Comparison of ENCODE assay signal across 24 mouse cellular contexts in genomic region chr16:84982589-84982988, GRCm38 (mm10).
DNase-seq lines count a peak whose midpoint lies in the region; ATAC-seq and TF ChIP-seq lines count a peak whose summit lies in the region.
"Had no signal": no experiment of that assay in that cellular context is flagged by ENCODE, and none has a peak within 500 bp of the region (broad histone marks: within the 10 kb centered on the region; RNA-seq: fewer than 3 reads in every experiment).

No protein-coding gene starts in this region.

- 68% methylated on average over 3 of the region's 3 CpGs for WGBS in lung, embryonic 14.5 days

- ATAC-seq in lung, embryonic 14.5 days (ENCODE audit: insufficient read depth), result no peak
- ATAC-seq: hindbrain, postnatal 0 days had no signal

- no peaks in the 10 kb centered on the region for H3K27me3 ChIP-seq in lung, embryonic 14.5 days (ENCODE audit: insufficient read depth, low read length)
- H3K27me3 ChIP-seq: CH12.LX; embryonic facial prominence, embryonic 15.5 days; forebrain, embryonic 15.5 days; heart, embryonic 15.5 days; hindbrain, embryonic 13.5 days; Patski had no signal

- H3K9ac ChIP-seq in lung, embryonic 14.5 days, result no peak overlapping the region
- H3K9ac ChIP-seq: embryonic facial prominence, embryonic 15.5 days; forebrain, embryonic 15.5 days; heart, embryonic 15.5 days; hindbrain, embryonic 13.5 days had no signal

- 0 out of 2 replicates have a peak, but pooled peaks cover 11% of the 10 kb centered on the region for H3K4me1 ChIP-seq in lung, embryonic 14.5 days (ENCODE audit: insufficient read depth)
- H3K4me1 ChIP-seq: embryonic facial prominence, embryonic 15.5 days had no signal

- H3K4me2 ChIP-seq in lung, embryonic 14.5 days, result no peak overlapping the region
- H3K4me2 ChIP-seq: embryonic facial prominence, embryonic 15.5 days; forebrain, embryonic 15.5 days; heart, embryonic 11.5 days; heart, embryonic 15.5 days; hindbrain, embryonic 13.5 days had no signal

- intact Hi-C loops in left cerebral cortex, adult 2 months (cut with DNase I), result no loop called here

- peaks cover 12% of the 10 kb centered on the region; the same call in 1 of the 2 replicates for H3K36me3 ChIP-seq in lung, embryonic 14.5 days (ENCODE audit: insufficient read depth)

- no peak overlapping the region for H3K4me3 ChIP-seq in lung, embryonic 14.5 days (ENCODE audit: low read depth, low read length)
- H3K4me3 ChIP-seq in left cerebral cortex, adult 2 months, result no peak overlapping the region
- H3K4me3 ChIP-seq: embryonic facial prominence, embryonic 15.5 days; erythroblast, embryonic 14.5 days; forebrain, embryonic 10.5 days; forebrain, embryonic 15.5 days; heart, adult 2 months; heart, embryonic 15.5 days; hindbrain, embryonic 13.5 days had no signal

- no peaks in the 10 kb centered on the region for H3K9me3 ChIP-seq in lung, embryonic 14.5 days (ENCODE audit: low read depth, low read length)
- H3K9me3 ChIP-seq: embryonic facial prominence, embryonic 15.5 days; forebrain, embryonic 10.5 days; forebrain, embryonic 15.5 days; heart, embryonic 15.5 days; hindbrain, embryonic 13.5 days had no signal

- no peak for TF ChIP-seq CTCF in lung, embryonic 14.5 days (IDR thresholded peaks at IDR 0.05; ENCODE audit: low read depth)
- no peak for TF ChIP-seq CTCF in left cerebral cortex, adult 2 months (IDR thresholded peaks at IDR 0.05)

- H3K27ac ChIP-seq in lung, embryonic 14.5 days (ENCODE audit: low read depth), result no peak overlapping the region
- no peak overlapping the region; the same call in 1 of the 2 replicates for H3K27ac ChIP-seq in left cerebral cortex, adult 2 months
- H3K27ac ChIP-seq: embryonic facial prominence, embryonic 15.5 days; forebrain, embryonic 10.5 days; forebrain, embryonic 15.5 days; heart, adult 2 months; heart, embryonic 15.5 days; hindbrain, embryonic 13.5 days; hindbrain, postnatal 0 days had no signal

- DNase-seq in lung, embryonic 14.5 days, result peak; percentile 26
- DNase-seq in lung, postnatal 14 days, result no peak
- DNase-seq in T-cell, adult 2 months (ENCODE audit: low spot score), result peak; percentile 54
- peak; percentile 76 for DNase-seq in naive thymus-derived CD4-positive, alpha-beta T cell, adult 2 months (ENCODE audit: low read depth)
- DNase-seq in left cerebral cortex, adult 2 months (ENCODE audit: extremely low spot score in 1 of 2, low spot score in 2 of 2), result no peak
- no peak for DNase-seq in left cerebral cortex, adult 9 months (ENCODE audit: low spot score in 2 of 2)
- DNase-seq: adrenal gland, adult 8-10 months; adrenal gland, postnatal 36 days; cerebellum, adult 2 months; cerebellum, postnatal 14 days; embryo, embryonic 11 days; gastrocnemius, postnatal 14 days; heart, adult 2 months; heart, postnatal 14 days had no signal

Comparison
In these comparisons a context has a peak if more than half of its experiments do, and no peak if none do; other contexts are left out.
1. DNase-seq: peak in lung, embryonic 14.5 days (single experiment), T-cell, adult 2 months (single experiment) and naive thymus-derived CD4-positive, alpha-beta T cell, adult 2 months (single experiment); none in lung, postnatal 14 days (single experiment), left cerebral cortex, adult 2 months (0 of 2) and left cerebral cortex, adult 9 months (0 of 2).